In the genomic region with DNA sequence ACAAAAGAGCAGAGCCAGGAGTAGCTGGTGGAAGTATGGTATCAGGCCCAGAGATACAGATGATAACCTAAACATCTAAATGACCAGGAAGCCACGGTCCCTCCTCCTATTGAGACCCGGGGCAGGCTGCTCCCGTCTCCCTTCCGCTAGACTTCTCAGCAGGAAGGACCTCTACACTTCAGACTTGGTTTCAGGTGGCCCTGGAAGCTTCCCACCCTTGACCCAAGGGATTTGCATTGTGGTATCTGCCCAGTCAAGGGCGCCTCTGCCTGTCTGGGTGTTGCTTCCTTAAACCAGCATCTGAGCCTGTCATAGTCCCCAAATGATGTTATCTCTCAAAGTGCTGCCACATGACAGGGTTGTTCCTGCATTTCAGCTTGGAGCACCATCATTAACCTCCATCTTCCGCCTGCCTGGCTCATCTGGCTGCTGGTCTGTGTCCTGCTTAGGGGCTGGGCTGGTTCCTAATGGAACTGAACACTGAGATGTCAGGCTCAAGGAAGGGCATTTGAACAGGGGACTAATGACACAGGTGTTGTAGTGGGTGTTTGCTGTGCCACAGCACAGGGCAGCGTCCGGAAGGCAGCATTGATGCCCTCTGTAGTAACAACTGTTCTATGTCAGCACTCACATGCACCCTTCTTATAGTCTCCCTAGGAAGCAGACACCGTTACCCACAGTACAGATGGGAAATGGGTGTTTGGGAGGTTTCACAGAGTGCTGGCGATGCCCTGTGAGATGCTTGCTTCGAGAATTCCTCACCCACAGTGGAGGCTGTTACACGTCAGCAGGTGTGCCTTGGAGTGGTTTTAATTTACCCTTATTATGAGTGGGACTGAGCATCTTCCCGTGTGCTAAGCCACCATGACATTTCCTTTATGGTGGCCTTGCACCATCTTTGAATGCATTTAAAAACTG, we compare ENCODE assay signal across 19 mouse cellular contexts.
DNase-seq lines count a peak whose midpoint lies in the region; ATAC-seq and TF ChIP-seq lines count a peak whose summit lies in the region.
"Had no signal": no experiment of that assay in that cellular context is flagged by ENCODE, and none has a peak within 500 bp of the region (broad histone marks: within the 10 kb centered on the region; RNA-seq: fewer than 3 reads in every experiment).

No protein-coding gene starts in this region.

- no peak overlapping the region for H3K4me3 ChIP-seq in left cerebral cortex, adult 2 months
- H3K4me3 ChIP-seq: embryonic facial prominence, embryonic 12.5 days; forebrain, embryonic 15.5 days; heart, embryonic 10.5 days; intestine, embryonic 15.5 days had no signal

- ATAC-seq in megakaryocyte progenitor cell, adult 5-6 weeks (replicated peaks; ENCODE audit: poor library complexity): no peak
- ATAC-seq: forebrain, embryonic 15.5 days; intestine, embryonic 15.5 days had no signal

- no peak for DNase-seq in left cerebral cortex, adult 2 months (ENCODE audit: extremely low spot score in 1 of 2, low spot score in 2 of 2)
- no peak for DNase-seq in left cerebral cortex, postnatal 36 days (ENCODE audit: low spot score in 2 of 2)
- DNase-seq in MN1 (ENCODE audit: low spot score): peak; percentile 61
- peak; percentile 15 for DNase-seq in lung, postnatal 14 days
- peak; percentile 34 for DNase-seq in telencephalon, adult 2 months (ENCODE audit: low read depth, low spot score)
- DNase-seq in c-Kit-positive CD71-positive TER-119-positive erythroid progenitor cells, embryonic 14.5 days (ENCODE audit: low spot score): no peak
- DNase-seq: adrenal gland, postnatal 14 days; cerebellum, adult 11 months; cerebellum, adult 8-10 months; cerebellum, postnatal 25 days; gastrocnemius, postnatal 36 days; heart, adult 18-20 months; heart, postnatal 10 days had no signal

- peak overlapping the region; percentile 59; the same call in 1 of the 2 replicates for H3K27ac ChIP-seq in left cerebral cortex, adult 2 months
- H3K27ac ChIP-seq: embryonic facial prominence, embryonic 12.5 days; forebrain, embryonic 15.5 days; heart, embryonic 10.5 days; hindbrain, embryonic 14.5 days; intestine, embryonic 15.5 days had no signal

- intact Hi-C loops in left cerebral cortex, adult 2 months (cut with DNase I): loop anchor here (5.0 kb wide), 1 partner anchor 153 kb away; no protein-coding TSS in a partner anchor
- intact Hi-C loops in left cerebral cortex, postnatal 36 days (cut with DNase I): no loop called here

- TF ChIP-seq CTCF in left cerebral cortex, adult 2 months (IDR thresholded peaks at IDR 0.05): no peak

Comparison
In these comparisons a context has a peak if more than half of its experiments do, and no peak if none do; other contexts are left out.
1. DNase-seq: peak in MN1 (single experiment), lung, postnatal 14 days (single experiment) and telencephalon, adult 2 months (single experiment); none in left cerebral cortex, adult 2 months (0 of 2), left cerebral cortex, postnatal 36 days (0 of 2) and c-Kit-positive CD71-positive TER-119-positive erythroid progenitor cells, embryonic 14.5 days (single experiment).